Mouse (Mus musculus) CH12.LX (cell line): ENCODE data around the gene Gm9817. TPM values are rescaled to one million over a fixed set of nuclear protein-coding genes. Genes with fewer than 3 reads are reported as not detected.

ENCODE experiments used
- DNase-seq: peaks from one replicate; pipeline ENCODE4 v3.0.0-alpha.2; 2013; ENCODE audit errors: extremely low read depth
- H3K27ac ChIP-seq: 2 replicates; pipeline ENCODE4 v1.5.1; 2012; ENCODE audit warnings: low read depth, mild to moderate bottlenecking, control low read depth, moderate library complexity; ENCODE audit not compliant: insufficient read depth
- H3K27me3 ChIP-seq: replicated peaks from 2 replicates; pipeline ENCODE3; 2012; ENCODE audit warnings: inconsistent platforms
- H3K36me3 ChIP-seq, 2 experiments: replicated peaks in 1 of 2; 2 replicates each; pipeline versions ENCODE3 to v1.6.1; 2012; ENCODE audit warnings: inconsistent platforms in 1 of 2, low read length in 1 of 2, mild to moderate bottlenecking in 1 of 2, mixed read lengths in 1 of 2, moderate library complexity in 1 of 2; ENCODE audit not compliant: control insufficient read depth in 1 of 2, insufficient read depth in 1 of 2
- H3K4me1 ChIP-seq, 2 experiments: 2 replicates each; pipeline ENCODE4 v1.6.1; 2012; ENCODE audit warnings: inconsistent platforms in 1 of 2, moderate library complexity in 1 of 2; ENCODE audit not compliant: insufficient read depth in 2 of 2, control insufficient read depth in 1 of 2
- H3K4me2 ChIP-seq: 2 replicates; pipeline ENCODE4 v1.6.1; 2012; ENCODE audit warnings: low read depth, mild to moderate bottlenecking, control low read depth; ENCODE audit not compliant: poor library complexity, insufficient read depth, severe bottlenecking
- H3K4me3 ChIP-seq, 3 experiments: fragments of 150-350 bp in 1 of 3; sonication (generic) in 1 of 3; replicated peaks in 1 of 3; 2 replicates each; pipeline versions ENCODE3 to v1.5.1; 2011 to 2012; ENCODE audit warnings: low read depth in 2 of 3, low read length in 2 of 3, mild to moderate bottlenecking in 2 of 3, moderate library complexity in 2 of 3, control low read depth in 1 of 3, improper control_type of control experiment in 1 of 3, inconsistent platforms in 1 of 3, mixed read lengths in 1 of 3; ENCODE audit not compliant: poor library complexity in 1 of 3
- H3K79me2 ChIP-seq: replicated peaks from 2 replicates; pipeline ENCODE4 v1.6.1; 2012; ENCODE audit warnings: mild to moderate bottlenecking, moderate library complexity; ENCODE audit not compliant: control insufficient read depth, poor library complexity, insufficient read depth, severe bottlenecking; ENCODE audit errors: extremely low read depth
- H3K9ac ChIP-seq: 2 replicates; pipeline ENCODE4 v1.6.1; 2012; ENCODE audit warnings: low read depth, mild to moderate bottlenecking, control low read depth, moderate library complexity; ENCODE audit not compliant: insufficient read depth
- H3K9me3 ChIP-seq: replicated peaks from 2 replicates; pipeline ENCODE3; 2012; ENCODE audit warnings: low read length, inconsistent platforms, mixed read lengths
- BHLHE40 ChIP-seq: IDR thresholded peaks from 2 replicates; pipeline ENCODE4 v1.6.1; 2011; ENCODE audit warnings: mild to moderate bottlenecking, low read depth, low read length, improper control_type of control experiment
- CHD2 ChIP-seq: IDR thresholded peaks from 2 replicates; pipeline ENCODE4 v1.6.1; 2011; ENCODE audit warnings: low read length, improper control_type of control experiment
- CTCF ChIP-seq, 2 experiments: IDR thresholded peaks in 1 of 2; conservative IDR thresholded peaks in 1 of 2; 2 replicates each; pipeline ENCODE4 v1.5.1; 2011 to 2012; ENCODE audit warnings: low read depth in 2 of 2, low read length in 2 of 2, improper control_type of control experiment in 1 of 2, inconsistent platforms in 1 of 2, mild to moderate bottlenecking in 1 of 2, moderate library complexity in 1 of 2
- E2F4 ChIP-seq: IDR thresholded peaks from 2 replicates; pipeline ENCODE4 v1.6.1; 2011; ENCODE audit warnings: low read depth, low read length, improper control_type of control experiment; ENCODE audit not compliant: insufficient replicate concordance
- ELF1 ChIP-seq: IDR thresholded peaks from 2 replicates; pipeline ENCODE4 v1.6.1; 2014; ENCODE audit warnings: low read depth, mild to moderate bottlenecking, inconsistent platforms, low read length, improper control_type of control experiment
- EP300 ChIP-seq: IDR thresholded peaks from 2 replicates; pipeline ENCODE4 v1.6.1; 2011; ENCODE audit warnings: low read length, improper control_type of control experiment
- ETS1 ChIP-seq: conservative IDR thresholded peaks from 2 replicates; pipeline ENCODE4 v1.6.1; 2012; ENCODE audit warnings: low read depth, mild to moderate bottlenecking, inconsistent platforms, low read length, improper control_type of control experiment, moderate library complexity
- GABPA ChIP-seq: IDR thresholded peaks from 2 replicates; pipeline ENCODE4 v1.6.1; 2012; ENCODE audit warnings: low read depth, low read length, improper control_type of control experiment, inconsistent platforms; ENCODE audit not compliant: insufficient replicate concordance
- IRF4 ChIP-seq: IDR thresholded peaks from 2 replicates; pipeline ENCODE4 v1.6.1; 2014; ENCODE audit warnings: low read depth, mild to moderate bottlenecking, inconsistent platforms, low read length, improper control_type of control experiment
- JUN ChIP-seq: IDR thresholded peaks from 2 replicates; pipeline ENCODE4 v1.6.1; 2011; ENCODE audit warnings: low read depth, mild to moderate bottlenecking, low read length, improper control_type of control experiment, moderate library complexity; ENCODE audit not compliant: insufficient read depth
- JUND ChIP-seq: conservative IDR thresholded peaks from 2 replicates; pipeline ENCODE4 v1.6.1; 2011; ENCODE audit warnings: low read depth, low read length, improper control_type of control experiment
- KAT2A ChIP-seq: IDR thresholded peaks from 2 replicates; pipeline ENCODE4 v1.6.1; 2012; ENCODE audit warnings: low read length, improper control_type of control experiment, inconsistent platforms; ENCODE audit not compliant: insufficient replicate concordance
- MAFK ChIP-seq: IDR thresholded peaks from 2 replicates; pipeline ENCODE4 v1.6.1; 2011; ENCODE audit warnings: low read length, improper control_type of control experiment; ENCODE audit not compliant: insufficient replicate concordance
- MAX ChIP-seq: IDR thresholded peaks from 2 replicates; pipeline ENCODE4 v1.6.1; 2011; ENCODE audit warnings: low read length, improper control_type of control experiment
- MEF2A ChIP-seq: IDR thresholded peaks from 2 replicates; pipeline ENCODE4 v1.6.1; 2014; ENCODE audit warnings: low read depth, mild to moderate bottlenecking, inconsistent platforms, low read length, improper control_type of control experiment, borderline replicate concordance
- MXI1 ChIP-seq: IDR thresholded peaks from 2 replicates; pipeline ENCODE4 v1.6.1; 2011; ENCODE audit warnings: mild to moderate bottlenecking, low read depth, low read length, improper control_type of control experiment
- MYC ChIP-seq: IDR thresholded peaks from 2 replicates; pipeline ENCODE4 v1.6.1; 2011; ENCODE audit warnings: low read depth, mild to moderate bottlenecking, improper control_type of control experiment, low read length
- NELFE ChIP-seq: IDR thresholded peaks from 2 replicates; pipeline ENCODE4 v1.6.1; 2011; ENCODE audit warnings: low read depth, low read length, improper control_type of control experiment
- PAX5 ChIP-seq: IDR thresholded peaks from 2 replicates; pipeline ENCODE4 v1.6.1; 2012; ENCODE audit warnings: low read length, inconsistent platforms, mixed read lengths
- POLR2A ChIP-seq: IDR thresholded peaks from 2 replicates; pipeline ENCODE4 v1.6.1; 2011; ENCODE audit warnings: low read depth, mild to moderate bottlenecking, improper control_type of control experiment, low read length
- POLR2AphosphoS2 ChIP-seq: IDR thresholded peaks from 2 replicates; pipeline ENCODE4 v1.6.1; 2011; ENCODE audit warnings: low read depth, low read length, improper control_type of control experiment
- RAD21 ChIP-seq: IDR thresholded peaks from 2 replicates; pipeline ENCODE4 v1.6.1; 2011; ENCODE audit warnings: low read depth, mild to moderate bottlenecking, low read length, improper control_type of control experiment, moderate library complexity
- RCOR1 ChIP-seq: conservative IDR thresholded peaks from 2 replicates; pipeline ENCODE4 v1.6.1; 2012; ENCODE audit warnings: low read depth, mild to moderate bottlenecking, inconsistent platforms, low read length, improper control_type of control experiment
- SIN3A ChIP-seq: IDR thresholded peaks from 2 replicates; pipeline ENCODE4 v1.6.1; 2012; ENCODE audit warnings: low read length, improper control_type of control experiment, inconsistent platforms
- SMC3 ChIP-seq: IDR thresholded peaks from 2 replicates; pipeline ENCODE4 v1.6.1; 2011; ENCODE audit warnings: low read depth, low read length, improper control_type of control experiment
- TCF12 ChIP-seq: IDR thresholded peaks from 2 replicates; pipeline ENCODE4 v1.6.1; 2014; ENCODE audit warnings: low read depth, mild to moderate bottlenecking, inconsistent platforms, low read length, improper control_type of control experiment
- UBTF ChIP-seq: IDR thresholded peaks from 2 replicates; pipeline ENCODE4 v1.6.1; 2012; ENCODE audit warnings: low read depth, mild to moderate bottlenecking, inconsistent platforms, low read length, improper control_type of control experiment, moderate library complexity
- ZC3H11A ChIP-seq: IDR thresholded peaks from 2 replicates; pipeline ENCODE4 v1.6.1; 2012; ENCODE audit warnings: low read depth, mild to moderate bottlenecking, inconsistent platforms, low read length, improper control_type of control experiment
- ZKSCAN1 ChIP-seq: IDR thresholded peaks from 2 replicates; pipeline ENCODE4 v1.6.1; 2012; ENCODE audit warnings: low read depth, inconsistent platforms, low read length, improper control_type of control experiment, borderline replicate concordance
- ZNF384 ChIP-seq: IDR thresholded peaks from 2 replicates; pipeline ENCODE4 v1.6.1; 2012; ENCODE audit warnings: low read depth, low read length, improper control_type of control experiment, inconsistent platforms
- dilution Hi-C: fragments of 300-500 bp; cut with MboI; formaldehyde crosslinking; loops from 2 replicates; pipeline ENCODE4 v1.14.3; 2020; ENCODE audit warnings: low sequenced_read_pairs; ENCODE audit not compliant: extremely low pct_unique_long_range_greater_than_20kb, extremely low pct_ligation_motif_present
- in situ Hi-C: fragments of 300-500 bp; cut with MboI; formaldehyde crosslinking; loops from 3 replicates; pipeline ENCODE4 v1.14.3; 2019; ENCODE audit warnings: low sequenced_read_pairs, low pct_ligation_motif_present, low pct_unique_long_range_greater_than_20kb, mixed read lengths
- polyA plus RNA-seq: library from polyadenylated mRNA; unstranded; fragments of >175 nt; gene quantifications from 2 replicates; pipeline ENCODE4 v1.2.1, GENCODE M21; 2012; ENCODE audit warnings: low read depth; ENCODE audit not compliant: insufficient read length
- total RNA-seq, 2 experiments: library from RNA; depleted of rRNA; stranded (reverse); fragments of 300-350 nt in 1 of 2; fragments of >200 nt in 1 of 2; gene quantifications; 2 replicates each; pipeline ENCODE4 v1.2.3; 2012 to 2014

The Gm9817 gene
- total and polyA plus RNA-seq, 3 experiments = not detected

GRCm38 (mm10) chr13:45106480-45106879 is 28.0 kb downstream of the Gm9817 start:
- Histone ChIP-seq H3K4me2 (no peak overlapping the region), H3K36me3 (no peaks in the 10 kb centered on the region), H3K27me3 (no peaks in the 10 kb centered on the region), H3K4me3 (no peak overlapping the region), H3K4me1 (peaks cover 7 to 24% of the 10 kb centered on the region in 2 experiments; a peak in 3 of 4 replicates), H3K9ac (no peak overlapping the region), H3K9me3 (no peaks in the 10 kb centered on the region), H3K27ac (no peak overlapping the region), H3K79me2 (no peaks in the 10 kb centered on the region)
- no peak for DNase-seq
- TF ChIP-seq EP300 = no peak
- TF ChIP-seq IRF4 = no peak
- TF ChIP-seq ZNF384 = no peak
- TF ChIP-seq MXI1 = no peak
- no peak for TF ChIP-seq RAD21
- no peak for TF ChIP-seq SMC3
- TF ChIP-seq MAFK = no peak
- TF ChIP-seq CTCF (conservative IDR thresholded peaks at IDR 0.05 in 1 of 2, IDR thresholded peaks at IDR 0.05 in 1 of 2; ENCODE audit: low read depth in 2 of 2, low read length in 2 of 2) = no peak
- no peak for TF ChIP-seq TCF12
- no peak for TF ChIP-seq NELFE
- no peak for TF ChIP-seq UBTF
- no peak for TF ChIP-seq ELF1
- no peak for TF ChIP-seq RCOR1
- no peak for TF ChIP-seq SIN3A
- TF ChIP-seq ZKSCAN1 = no peak
- no peak for TF ChIP-seq ETS1
- TF ChIP-seq MEF2A = no peak
- TF ChIP-seq GABPA = no peak
- dilution Hi-C loops = no loop called here
- in situ Hi-C loops = no loop called here

GRCm38 (mm10) chr13:45108851-45109390 is 30.4 kb downstream of the Gm9817 start:
- Histone ChIP-seq H3K4me3 (no peak overlapping the region), H3K79me2 (no peaks in the 10 kb centered on the region), H3K27ac (peak overlapping the region; percentile 80), H3K4me1 (peaks cover 7 to 24% of the 10 kb centered on the region in 2 experiments; a peak in 3 of 4 replicates), H3K9ac (0 out of 2 replicates have a peak overlapping the region, but pooled peaks have one; percentile 0), H3K9me3 (no peaks in the 10 kb centered on the region), H3K36me3 (no peaks in the 10 kb centered on the region), H3K4me2 (peak overlapping the region; percentile 10), H3K27me3 (no peaks in the 10 kb centered on the region)
- TF ChIP-seq KAT2A (0 out of 2 replicates have a peak, but pooled peaks have one; percentile 19), PAX5 (no peak), CHD2 (peak; percentile 57; the same call in 1 of the 2 replicates), TCF12 (peak; percentile 44; the same call in 1 of the 2 replicates), ZNF384 (peak; percentile 22; the same call in 1 of the 2 replicates), MXI1 (peak; percentile 95), JUN (peak; percentile 62; the same call in 1 of the 2 replicates), ETS1 (peak; percentile 91), JUND (peak; percentile 64; the same call in 1 of the 2 replicates), MYC (peak; percentile 62; the same call in 1 of the 2 replicates), MAX (peak; percentile 74), EP300 (peak; percentile 86), RCOR1 (peak; percentile 90), MAFK (peak; percentile 64; the same call in 1 of the 2 replicates), POLR2AphosphoS2 (no peak), ZKSCAN1 (no peak), BHLHE40 (peak; percentile 94), POLR2A (no peak), E2F4 (no peak), ZC3H11A (no peak), IRF4 (peak; percentile 91), MEF2A (peak; percentile 97)
- dilution Hi-C loops = no loop called here
- in situ Hi-C loops = no loop called here
- DNase-seq = peak; percentile 91
